Mouse (Mus musculus) mammary gland, adult 2 months (tissue): Measurements from ENCODE around the gene Cdc34b. TPM values are rescaled to one million over a fixed set of nuclear protein-coding genes. Genes with fewer than 3 reads are reported as not detected.

Source experiments
- polyA plus RNA-seq: library from polyadenylated mRNA; depleted of rRNA; stranded (reverse); fragments of >200 nt; gene quantifications from 2 replicates; pipeline ENCODE4 v1.2.3, GENCODE M21; 2012; ENCODE audit warnings: low replicate concordance; rRNA removed

Cdc34b gene
- 0.11 TPM in 1 of 2 replicates, not detected in the other for polyA plus RNA-seq

DNA sequence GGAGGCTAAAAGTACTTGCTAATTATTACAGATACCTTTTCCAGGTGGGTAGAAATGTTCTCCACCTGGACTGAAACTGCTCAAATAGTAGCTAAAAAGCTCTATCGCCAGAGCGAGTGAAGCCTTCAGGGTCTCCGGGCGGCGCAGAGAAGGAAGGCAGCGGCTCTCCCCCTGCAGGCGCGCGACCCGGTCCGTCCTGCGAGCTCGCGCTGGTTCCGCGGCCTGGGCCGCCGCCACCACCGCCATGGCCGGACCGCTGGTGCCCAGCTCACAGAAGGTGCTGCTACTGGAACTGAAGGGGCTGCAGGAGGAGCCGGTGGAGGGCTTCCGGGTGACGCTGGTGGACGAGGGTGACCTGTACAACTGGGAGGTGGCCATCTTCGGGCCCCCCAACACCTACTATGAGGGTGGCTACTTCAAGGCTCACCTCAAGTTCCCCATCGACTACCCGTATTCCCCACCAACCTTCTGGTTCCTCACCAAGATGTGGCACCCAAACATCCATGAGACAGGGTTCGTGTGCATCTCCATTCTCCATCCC is at the start of gene Cdc34b:
TSS of gene Cdc34b (plus strand) at position 51 of the 541 bp plus-strand sequence.

DNA sequence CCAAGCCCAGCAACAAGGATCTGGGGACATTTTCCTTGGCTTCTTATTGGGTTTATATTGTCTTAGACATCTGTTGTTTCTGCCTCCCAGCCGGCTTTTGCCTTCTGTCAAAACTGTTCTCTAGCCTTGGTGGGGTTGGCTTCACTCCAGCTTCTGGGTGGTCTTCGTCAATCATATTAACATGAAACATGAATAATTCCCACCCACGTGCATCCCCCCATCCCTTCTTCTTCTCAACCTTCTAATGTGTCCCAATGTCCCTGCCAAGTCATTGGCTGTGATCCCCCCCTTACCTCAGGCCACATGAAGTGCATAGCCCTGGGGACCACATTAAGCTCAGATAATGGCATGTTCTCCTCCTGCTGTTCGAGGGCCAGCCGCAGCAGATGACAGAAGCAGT is 37.1 kb upstream of the Cdc34b start, which contains the start of gene Gm11541:
TSS of gene Gm11541 (minus strand) at position 28 of the 400 bp plus-strand sequence.

GRCm38 (mm10) chr11:94782603-94783002 is 41.0 kb downstream of the Cdc34b start, which contains the start of gene Tmem92:
Gene Tmem92 (minus strand): TSS chr11:94782703.

Other genes with a start within 250 kb of the Cdc34b start
- gene Epn3, start 241.8 kb upstream of the Cdc34b start, polyA plus RNA-seq = 6.2 and 14.0 TPM in 2 replicates
- gene Mycbpap, start 220.0 kb upstream of the Cdc34b start, polyA plus RNA-seq = 1.2 and 1.5 TPM in 2 replicates
- 10.7 TPM in 2 replicates for gene Rsad1, start 192.5 kb upstream of the Cdc34b start, polyA plus RNA-seq
- gene Chad, start 176.7 kb upstream of the Cdc34b start, polyA plus RNA-seq = 0.10 and 0.14 TPM in 2 replicates
- gene Acsf2, start 139.9 kb upstream of the Cdc34b start, polyA plus RNA-seq = 52.2 and 58.5 TPM in 2 replicates
- 57.2 and 67.5 TPM in 2 replicates for gene Lrrc59, start 112.0 kb upstream of the Cdc34b start, polyA plus RNA-seq
- gene Mrpl27, start 88.0 kb upstream of the Cdc34b start, polyA plus RNA-seq = 27.2 and 58.8 TPM in 2 replicates
- 0.53 and 0.55 TPM in 2 replicates for gene Eme1, start 87.8 kb upstream of the Cdc34b start, polyA plus RNA-seq
- gene Xylt2, start 64.3 kb upstream of the Cdc34b start, polyA plus RNA-seq = 30.2 and 77.2 TPM in 2 replicates
- not detected in 2 replicates for gene Gm11541, start 37.3 kb upstream of the Cdc34b start, polyA plus RNA-seq
- not detected in 2 replicates for gene Tmem92, start 40.9 kb downstream of the Cdc34b start, polyA plus RNA-seq
- gene Col1a1, start 194.4 kb downstream of the Cdc34b start, polyA plus RNA-seq = 325 and 371 TPM in 2 replicates
- not detected in 2 replicates for gene Hils1, start 225.8 kb downstream of the Cdc34b start, polyA plus RNA-seq
- gene Sgca, start 234.5 kb downstream of the Cdc34b start, polyA plus RNA-seq = 1.2 and 410 TPM in 2 replicates
- gene Ppp1r9b, start 249.3 kb downstream of the Cdc34b start, polyA plus RNA-seq = 53.5 and 79.0 TPM in 2 replicates